Mouse (Mus musculus) hindbrain, embryonic 15.5 days (tissue): Measurements from ENCODE around the gene Ltb4r1. TPM values are rescaled to one million over a fixed set of nuclear protein-coding genes. Genes with fewer than 3 reads are reported as not detected.

Experiments used
- ATAC-seq: fragments of 200-750 bp; cut with Nextera tagmentation; 2 replicates; pipeline ENCODE4 v1.8.0; 2017; ENCODE audit warnings: low read depth, moderate number of reproducible peaks, moderate TSS enrichment; ENCODE audit not compliant: low FRiP score
- H3K27ac ChIP-seq: fragments of 300-500 bp; sonication (generic); replicated peaks from 2 replicates; pipeline ENCODE4 v1.5.1; 2015; ENCODE audit warnings: mild to moderate bottlenecking, inconsistent platforms
- H3K27me3 ChIP-seq: fragments of 300-500 bp; sonication (generic); 2 replicates; pipeline ENCODE4 v1.6.1; 2015; ENCODE audit warnings: control low read depth, inconsistent platforms
- H3K36me3 ChIP-seq: fragments of 300-500 bp; sonication (generic); 2 replicates; pipeline ENCODE4 v1.6.1; 2015; ENCODE audit warnings: control low read depth, inconsistent platforms
- H3K4me1 ChIP-seq: fragments of 300-500 bp; sonication (generic); replicated peaks from 2 replicates; pipeline ENCODE4 v1.6.1; 2015; ENCODE audit warnings: control low read depth, inconsistent platforms
- H3K4me2 ChIP-seq: fragments of 300-500 bp; sonication (generic); 2 replicates; pipeline ENCODE4 v1.6.1; 2015; ENCODE audit warnings: moderate library complexity, mild to moderate bottlenecking, inconsistent platforms
- H3K4me3 ChIP-seq: fragments of 300-500 bp; sonication (generic); 2 replicates; pipeline ENCODE4 v1.5.1; 2015; ENCODE audit warnings: mild to moderate bottlenecking, inconsistent platforms
- H3K9ac ChIP-seq: fragments of 300-500 bp; sonication (generic); 2 replicates; pipeline ENCODE4 v1.6.1; 2015; ENCODE audit warnings: inconsistent platforms
- H3K9me3 ChIP-seq: fragments of 300-500 bp; sonication (generic); 2 replicates; pipeline ENCODE4 v1.6.1; 2016; ENCODE audit warnings: control low read depth, inconsistent platforms
- WGBS: fragments of 180-500 bp; shearing (Covaris S2); methylation state at CpG from one replicate; pipeline ENCODE4 v1.1.7; 2015; 5-methylcytosine and 5-hydroxymethylcytosine counted together
- polyA plus RNA-seq: library from polyadenylated mRNA; unstranded; fragments of >200 nt; fragmentation: Nextera tagmentation; extraction: Ambion mirVana; gene quantifications from 2 replicates; pipeline ENCODE4 v1.2.1, GENCODE M21; 2015

Ltb4r1 gene
- polyA plus RNA-seq, 1 experiment from 2014 or later: 0.91 TPM

GRCm38 (mm10) chr14:55777176-55777575 lies 11.4 kb downstream of the Ltb4r1 start:
- H3K9ac ChIP-seq: no peak overlapping the region
- H3K9me3 ChIP-seq: no peaks in the 10 kb centered on the region
- no peak overlapping the region for H3K27ac ChIP-seq
- no peak for ATAC-seq
- no peak overlapping the region for H3K4me3 ChIP-seq
- peaks cover 8% of the 10 kb centered on the region for H3K27me3 ChIP-seq
- H3K4me2 ChIP-seq: no peak overlapping the region
- H3K36me3 ChIP-seq: no peaks in the 10 kb centered on the region
- WGBS: 51% methylated on average over 3 of the region's 3 CpGs
- H3K4me1 ChIP-seq: peaks cover 5% of the 10 kb centered on the region

GRCm38 (mm10) chr14:55777806-55778205 lies 12.0 kb downstream of the Ltb4r1 start:
- ATAC-seq: no peak
- H3K27ac ChIP-seq: no peak overlapping the region
- peaks cover 14% of the 10 kb centered on the region for H3K27me3 ChIP-seq
- WGBS: 88% methylated on average over 11 of the region's 11 CpGs
- H3K4me3 ChIP-seq: no peak overlapping the region
- H3K9ac ChIP-seq: no peak overlapping the region
- peaks cover 5% of the 10 kb centered on the region for H3K4me1 ChIP-seq
- H3K36me3 ChIP-seq: no peaks in the 10 kb centered on the region
- no peak overlapping the region for H3K4me2 ChIP-seq
- H3K9me3 ChIP-seq: no peaks in the 10 kb centered on the region

GRCm38 (mm10) chr14:55778686-55779085 lies 12.9 kb downstream of the Ltb4r1 start:
- ATAC-seq: no peak
- Histone ChIP-seq H3K36me3 (no peaks in the 10 kb centered on the region), H3K4me3 (no peak overlapping the region), H3K4me1 (peaks cover 11% of the 10 kb centered on the region), H3K9me3 (no peaks in the 10 kb centered on the region), H3K27me3 (peaks cover 21% of the 10 kb centered on the region), H3K4me2 (no peak overlapping the region), H3K27ac (no peak overlapping the region), H3K9ac (no peak overlapping the region)
- WGBS: 93% methylated on average over 15 of the region's 15 CpGs

- H3K36me3 ChIP-seq: no peaks in the 10 kb centered on the region
- peaks cover 31% of the 10 kb centered on the region for H3K27me3 ChIP-seq
- no peak overlapping the region for H3K9ac ChIP-seq
- no peak overlapping the region for H3K27ac ChIP-seq
- no peak overlapping the region for H3K4me2 ChIP-seq
- 67% methylated on average over 16 of the region's 16 CpGs for WGBS
- no peaks in the 10 kb centered on the region for H3K9me3 ChIP-seq
- ATAC-seq: no peak
- peaks cover 14% of the 10 kb centered on the region for H3K4me1 ChIP-seq
- no peak overlapping the region for H3K4me3 ChIP-seq
Observed at GRCm38 (mm10) chr14:55779656-55780055, 13.9 kb downstream of the Ltb4r1 start.

GRCm38 (mm10) chr14:55780736-55781135 lies 15.0 kb downstream of the Ltb4r1 start:
- no peaks in the 10 kb centered on the region for H3K9me3 ChIP-seq
- no peak overlapping the region for H3K27ac ChIP-seq
- no peak for ATAC-seq
- H3K36me3 ChIP-seq: no peaks in the 10 kb centered on the region
- 81% methylated on average over 11 of the region's 11 CpGs for WGBS
- H3K9ac ChIP-seq: no peak overlapping the region
- peaks cover 42% of the 10 kb centered on the region for H3K27me3 ChIP-seq
- peak overlapping the region; percentile 46; the same call in 1 of the 2 replicates for H3K4me2 ChIP-seq
- no peak overlapping the region for H3K4me3 ChIP-seq
- H3K4me1 ChIP-seq: peaks cover 14% of the 10 kb centered on the region

- peaks cover 14% of the 10 kb centered on the region for H3K4me1 ChIP-seq
- no peak overlapping the region for H3K9ac ChIP-seq
- peak; percentile 79 for ATAC-seq
- peaks cover 48% of the 10 kb centered on the region for H3K27me3 ChIP-seq
- no peaks in the 10 kb centered on the region for H3K9me3 ChIP-seq
- H3K36me3 ChIP-seq: no peaks in the 10 kb centered on the region
- H3K4me3 ChIP-seq: peak overlapping the region; percentile 20
- 14% methylated on average over 14 of the region's 14 CpGs for WGBS
- H3K27ac ChIP-seq: no peak overlapping the region
- peak overlapping the region; percentile 46 for H3K4me2 ChIP-seq
Observed at GRCm38 (mm10) chr14:55781310-55781709, 15.5 kb downstream of the Ltb4r1 start.

GRCm38 (mm10) chr14:55782361-55782960 lies 16.7 kb downstream of the Ltb4r1 start:
- Histone ChIP-seq H3K27me3 (peaks cover 59% of the 10 kb centered on the region), H3K4me2 (peak overlapping the region; percentile 48; the same call in 1 of the 2 replicates), H3K9me3 (no peaks in the 10 kb centered on the region), H3K36me3 (no peaks in the 10 kb centered on the region), H3K27ac (no peak overlapping the region), H3K9ac (no peak overlapping the region), H3K4me1 (peaks cover 14% of the 10 kb centered on the region), H3K4me3 (no peak overlapping the region)
- ATAC-seq: no peak
- 61% methylated on average over 9 of the region's 9 CpGs for WGBS

GRCm38 (mm10) chr14:55783171-55783957 lies 17.6 kb downstream of the Ltb4r1 start:
- no peaks in the 10 kb centered on the region for H3K36me3 ChIP-seq
- peaks cover 16% of the 10 kb centered on the region for H3K4me1 ChIP-seq
- 0 out of 2 replicates have a peak overlapping the region, but pooled peaks have one; percentile 4 for H3K27ac ChIP-seq
- no peak for ATAC-seq
- H3K9ac ChIP-seq: no peak overlapping the region
- H3K4me3 ChIP-seq: peak overlapping the region; percentile 27
- H3K9me3 ChIP-seq: no peaks in the 10 kb centered on the region
- H3K4me2 ChIP-seq: peak overlapping the region; percentile 48
- peaks cover 68% of the 10 kb centered on the region for H3K27me3 ChIP-seq
- 3% methylated on average over 31 of the region's 31 CpGs for WGBS

- no peak for ATAC-seq
- H3K36me3 ChIP-seq: no peaks in the 10 kb centered on the region
- H3K4me1 ChIP-seq: peaks cover 20% of the 10 kb centered on the region
- no peak within 1 kb of the TSS for H3K9ac ChIP-seq
- WGBS: 3% methylated on average over 13 of the region's 13 CpGs
- H3K27ac ChIP-seq: 0 out of 2 replicates have a peak within 1 kb of the TSS, but pooled peaks have one; percentile 4
- H3K4me2 ChIP-seq: peak within 1 kb of the TSS; percentile 48
- H3K9me3 ChIP-seq: no peaks in the 10 kb centered on the region
- peaks cover 73% of the 10 kb centered on the region for H3K27me3 ChIP-seq
- peak within 1 kb of the TSS; percentile 27 for H3K4me3 ChIP-seq
Observed at GRCm38 (mm10) chr14:55783958-55784235, 18.1 kb downstream of the Ltb4r1 start, which contains the start of gene Adcy4. Adcy4 (minus strand) TSS chr14:55784095.

- Histone ChIP-seq H3K4me3 (no peak overlapping the region), H3K4me1 (peaks cover 20% of the 10 kb centered on the region), H3K4me2 (no peak overlapping the region), H3K36me3 (no peaks in the 10 kb centered on the region), H3K27me3 (peaks cover 86% of the 10 kb centered on the region), H3K9ac (no peak overlapping the region), H3K9me3 (no peaks in the 10 kb centered on the region), H3K27ac (no peak overlapping the region)
- no peak for ATAC-seq
- 27% methylated on average over 6 of the region's 6 CpGs for WGBS
Observed at GRCm38 (mm10) chr14:55785195-55785594, 19.4 kb downstream of the Ltb4r1 start.

- H3K27ac ChIP-seq: no peak overlapping the region
- WGBS: 40% methylated on average over 11 of the region's 11 CpGs
- H3K9me3 ChIP-seq: no peaks in the 10 kb centered on the region
- no peak overlapping the region for H3K4me3 ChIP-seq
- no peak overlapping the region for H3K4me2 ChIP-seq
- peaks cover 79% of the 10 kb centered on the region for H3K27me3 ChIP-seq
- peaks cover 14% of the 10 kb centered on the region for H3K4me1 ChIP-seq
- ATAC-seq: no peak
- no peaks in the 10 kb centered on the region for H3K36me3 ChIP-seq
- no peak overlapping the region for H3K9ac ChIP-seq
Observed at GRCm38 (mm10) chr14:55787731-55788130, 22.0 kb downstream of the Ltb4r1 start.

- Histone ChIP-seq H3K4me1 (peaks cover 11% of the 10 kb centered on the region), H3K27me3 (peaks cover 73% of the 10 kb centered on the region), H3K9ac (no peak within 1 kb of the TSS), H3K4me2 (peak within 1 kb of the TSS; percentile 46), H3K9me3 (no peaks in the 10 kb centered on the region), H3K36me3 (no peaks in the 10 kb centered on the region), H3K27ac (no peak within 1 kb of the TSS), H3K4me3 (peak within 1 kb of the TSS; percentile 25)
- no peak for ATAC-seq
- WGBS: 5% methylated on average over 40 of the region's 40 CpGs
Observed at GRCm38 (mm10) chr14:55788256-55789050, 22.7 kb downstream of the Ltb4r1 start, which contains the start of gene Ripk3. Ripk3 (minus strand) TSS chr14:55788865.
